Mouse (Mus musculus): Measurements from ENCODE around the gene Olfr221. TPM values are rescaled to one million over a fixed set of nuclear protein-coding genes. Genes with fewer than 3 reads are reported as not detected.
A peak's percentile ranks its signal among the peaks of the same experiment; 100 is the strongest.

Olfr221 gene
- polyA plus RNA-seq, 1 experiment from 2014 or later = not detected

GRCm38 (mm10) chr14:52016625-52017405, 25.4 kb downstream of the Olfr221 start:
- Histone ChIP-seq H3K4me1 (replicated peaks; ENCODE audit: control insufficient read depth, insufficient read depth, low read length) (peaks cover 45% of the 10 kb centered on the region), H3K9ac (ENCODE audit: low read depth, low read length) (no peak overlapping the region), H3K27me3 (replicated peaks; ENCODE audit: control insufficient read depth, insufficient read depth, low read length) (no peaks in the 10 kb centered on the region), H3K4me3 (ENCODE audit: low read depth, low read length) (no peak overlapping the region), H3K36me3 (ENCODE audit: control insufficient read depth, insufficient read depth, low read length) (0 out of 2 replicates have a peak, but pooled peaks cover 3% of the 10 kb centered on the region), H3K9me3 (ENCODE audit: control insufficient read depth, low read length) (no peaks in the 10 kb centered on the region), H3K4me2 (no peak overlapping the region), H3K27ac (ENCODE audit: low read depth, low read length) (no peak overlapping the region)
- ATAC-seq (replicated peaks; ENCODE audit: low FRiP score) (no peak), DNase-seq (ENCODE audit: low spot score) (no peak)
- WGBS = 87% methylated on average over 13 of the region's 13 CpGs

GRCm38 (mm10) chr14:52015445-52016100, 26.7 kb downstream of the Olfr221 start, which contains the start of gene Tmem253:
TSS of gene Tmem253 (plus strand) at chr14:52015658.
- Histone ChIP-seq H3K4me1 (replicated peaks; ENCODE audit: control insufficient read depth, insufficient read depth, low read length) (peaks cover 41% of the 10 kb centered on the region), H3K4me2 (peak within 1 kb of the TSS; percentile 80)
- 37% methylated on average over 6 of the region's 6 CpGs for WGBS

GRCm38 (mm10) chr14:52014761-52015311, 27.4 kb downstream of the Olfr221 start:
- ATAC-seq (replicated peaks; ENCODE audit: low FRiP score) (0 out of 2 replicates have a peak, but pooled peaks have one; percentile 10), DNase-seq (ENCODE audit: low spot score) (peak; percentile 73)
- Histone ChIP-seq H3K4me2 (peak overlapping the region; percentile 80), H3K9ac (ENCODE audit: low read depth, low read length) (peak overlapping the region; percentile 81), H3K27ac (ENCODE audit: low read depth, low read length) (peak overlapping the region; percentile 85), H3K9me3 (ENCODE audit: control insufficient read depth, low read length) (no peaks in the 10 kb centered on the region), H3K4me3 (ENCODE audit: low read depth, low read length) (peak overlapping the region; percentile 83), H3K4me1 (replicated peaks; ENCODE audit: control insufficient read depth, insufficient read depth, low read length) (peaks cover 46% of the 10 kb centered on the region), H3K27me3 (replicated peaks; ENCODE audit: control insufficient read depth, insufficient read depth, low read length) (no peaks in the 10 kb centered on the region), H3K36me3 (ENCODE audit: control insufficient read depth, insufficient read depth, low read length) (0 out of 2 replicates have a peak, but pooled peaks cover 3% of the 10 kb centered on the region)
- under 1% methylated on average over 23 of the region's 28 CpGs for WGBS

More at GRCm38 (mm10) chr14:52015445-52016100, 26.7 kb downstream of the Olfr221 start, which contains the start of gene Tmem253:
- peak within 1 kb of the TSS; percentile 83 for H3K4me3 ChIP-seq (ENCODE audit: low read depth, low read length)
- no peaks in the 10 kb centered on the region for H3K27me3 ChIP-seq (replicated peaks; ENCODE audit: control insufficient read depth, insufficient read depth, low read length)
- 0 out of 2 replicates have a peak, but pooled peaks cover 3% of the 10 kb centered on the region for H3K36me3 ChIP-seq (ENCODE audit: control insufficient read depth, insufficient read depth, low read length)
- ATAC-seq (replicated peaks; ENCODE audit: low FRiP score) = no peak
- H3K9me3 ChIP-seq (ENCODE audit: control insufficient read depth, low read length) = no peaks in the 10 kb centered on the region
- peak within 1 kb of the TSS; percentile 81 for H3K9ac ChIP-seq (ENCODE audit: low read depth, low read length)
- no peak for DNase-seq (ENCODE audit: low spot score)
- peak within 1 kb of the TSS; percentile 85 for H3K27ac ChIP-seq (ENCODE audit: low read depth, low read length)

GRCm38 (mm10) chr14:52014271-52014760, 27.9 kb downstream of the Olfr221 start:
- H3K27me3 ChIP-seq (replicated peaks; ENCODE audit: control insufficient read depth, insufficient read depth, low read length) = 0 out of 2 replicates have a peak, but pooled peaks cover under 1% of the 10 kb centered on the region
- H3K9ac ChIP-seq (ENCODE audit: low read depth, low read length) = peak overlapping the region; percentile 81
- WGBS = 2% methylated on average over 19 of the region's 80 CpGs
- peak overlapping the region; percentile 80 for H3K4me2 ChIP-seq
- peak; percentile 19; the same call in 1 of the 2 replicates for ATAC-seq (replicated peaks; ENCODE audit: low FRiP score)
- 0 out of 2 replicates have a peak, but pooled peaks cover 3% of the 10 kb centered on the region for H3K36me3 ChIP-seq (ENCODE audit: control insufficient read depth, insufficient read depth, low read length)
- peaks cover 47% of the 10 kb centered on the region for H3K4me1 ChIP-seq (replicated peaks; ENCODE audit: control insufficient read depth, insufficient read depth, low read length)
- H3K27ac ChIP-seq (ENCODE audit: low read depth, low read length) = peak overlapping the region; percentile 85
- H3K9me3 ChIP-seq (ENCODE audit: control insufficient read depth, low read length) = no peaks in the 10 kb centered on the region
- peak overlapping the region; percentile 83 for H3K4me3 ChIP-seq (ENCODE audit: low read depth, low read length)
- DNase-seq (ENCODE audit: low spot score) = no peak

GRCm38 (mm10) chr14:52013771-52014219, 28.5 kb downstream of the Olfr221 start:
- Histone ChIP-seq H3K27me3 (replicated peaks; ENCODE audit: control insufficient read depth, insufficient read depth, low read length) (0 out of 2 replicates have a peak, but pooled peaks cover 3% of the 10 kb centered on the region), H3K4me3 (ENCODE audit: low read depth, low read length) (peak overlapping the region; percentile 83), H3K9ac (ENCODE audit: low read depth, low read length) (peak overlapping the region; percentile 81), H3K27ac (ENCODE audit: low read depth, low read length) (peak overlapping the region; percentile 85), H3K4me1 (replicated peaks; ENCODE audit: control insufficient read depth, insufficient read depth, low read length) (peaks cover 46% of the 10 kb centered on the region), H3K36me3 (ENCODE audit: control insufficient read depth, insufficient read depth, low read length) (0 out of 2 replicates have a peak, but pooled peaks cover 3% of the 10 kb centered on the region), H3K9me3 (ENCODE audit: control insufficient read depth, low read length) (no peaks in the 10 kb centered on the region), H3K4me2 (peak overlapping the region; percentile 80)
- WGBS = 8% methylated on average over 24 of the region's 24 CpGs
- DNase-seq (ENCODE audit: low spot score) (peak; percentile 59), ATAC-seq (replicated peaks; ENCODE audit: low FRiP score) (peak; percentile 21; the same call in 1 of the 2 replicates)

GRCm38 (mm10) chr14:52013021-52013610, 29.1 kb downstream of the Olfr221 start:
- DNase-seq (ENCODE audit: low spot score) (no peak), ATAC-seq (replicated peaks; ENCODE audit: low FRiP score) (no peak)
- H3K4me3 ChIP-seq (ENCODE audit: low read depth, low read length) = peak overlapping the region; percentile 83
- H3K27ac ChIP-seq (ENCODE audit: low read depth, low read length) = peak overlapping the region; percentile 85; the same call in 1 of the 2 replicates
- no peaks in the 10 kb centered on the region for H3K9me3 ChIP-seq (ENCODE audit: control insufficient read depth, low read length)
- peaks cover 6% of the 10 kb centered on the region; the same call in 1 of the 2 replicates for H3K36me3 ChIP-seq (ENCODE audit: control insufficient read depth, insufficient read depth, low read length)
- 0 out of 2 replicates have a peak, but pooled peaks cover 3% of the 10 kb centered on the region for H3K27me3 ChIP-seq (replicated peaks; ENCODE audit: control insufficient read depth, insufficient read depth, low read length)
- WGBS = 84% methylated on average over 8 of the region's 8 CpGs
- H3K4me1 ChIP-seq (replicated peaks; ENCODE audit: control insufficient read depth, insufficient read depth, low read length) = peaks cover 44% of the 10 kb centered on the region
- no peak overlapping the region for H3K9ac ChIP-seq (ENCODE audit: low read depth, low read length)
- H3K4me2 ChIP-seq = peak overlapping the region; percentile 80

- Histone ChIP-seq H3K4me2 (no peak overlapping the region), H3K27ac (ENCODE audit: low read depth, low read length) (no peak overlapping the region)
- 84% methylated on average over 5 of the region's 5 CpGs for WGBS
These were observed 29.7 kb downstream of the Olfr221 start for GRCm38 (mm10) chr14:52012553-52012952.

More at GRCm38 (mm10) chr14:52012553-52012952, 29.7 kb downstream of the Olfr221 start:
- DNase-seq (ENCODE audit: low spot score) = no peak
- Histone ChIP-seq H3K9me3 (ENCODE audit: control insufficient read depth, low read length) (no peaks in the 10 kb centered on the region), H3K4me3 (ENCODE audit: low read depth, low read length) (no peak overlapping the region), H3K9ac (ENCODE audit: low read depth, low read length) (no peak overlapping the region), H3K4me1 (replicated peaks; ENCODE audit: control insufficient read depth, insufficient read depth, low read length) (peaks cover 39% of the 10 kb centered on the region), H3K27me3 (replicated peaks; ENCODE audit: control insufficient read depth, insufficient read depth, low read length) (0 out of 2 replicates have a peak, but pooled peaks cover 3% of the 10 kb centered on the region), H3K36me3 (ENCODE audit: control insufficient read depth, insufficient read depth, low read length) (peaks cover 7% of the 10 kb centered on the region; the same call in 1 of the 2 replicates)
- ATAC-seq (replicated peaks; ENCODE audit: low FRiP score) = no peak

Measured in liver, embryonic 11.5 days (tissue).